Mouse (Mus musculus) liver, adult 2 months (tissue): ENCODE results near the gene Hecw2.

Source experiments
- CTCF ChIP-seq: fragments of 200-500 bp; IDR thresholded peaks from 2 replicates; pipeline ENCODE4 v1.5.1; 2011; ENCODE audit warnings: low read depth, low read length, control low read depth
- POLR2A ChIP-seq: fragments of 200-500 bp; IDR thresholded peaks from 2 replicates; pipeline ENCODE4 v1.6.1; 2011; ENCODE audit warnings: low read length, control low read depth; ENCODE audit not compliant: insufficient read depth; ENCODE audit errors: extremely low read depth

DNA sequence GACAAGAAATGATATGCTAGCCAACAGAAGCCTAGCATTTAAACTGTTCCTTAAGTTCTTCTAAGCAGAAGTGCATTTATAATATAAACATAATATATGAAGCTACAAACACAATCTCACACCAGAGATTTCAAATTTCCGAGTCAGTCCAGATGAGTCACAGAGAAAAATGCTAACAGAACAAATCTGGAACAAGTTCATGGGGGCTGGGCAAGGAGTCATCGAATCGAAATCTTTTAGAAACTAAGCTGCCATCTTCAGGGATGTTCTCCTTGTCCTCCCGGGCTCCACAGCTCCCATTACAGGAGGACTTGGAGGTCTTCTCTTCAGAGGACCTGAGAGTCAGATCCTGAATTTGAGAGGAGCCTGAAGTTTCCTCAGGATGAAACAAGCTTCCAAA, 437.7 kb downstream of the Hecw2 start:
- no peak for TF ChIP-seq POLR2A
- TF ChIP-seq CTCF: no peak
